Mouse (Mus musculus) liver, adult 2 months (tissue): ENCODE measurements at regions not wholly inside any gene's neighbourhood (a gene's known extent, or its start where the extent isn't known, plus 50 kb on each side); places are given as distances from the start of the nearest gene placed in this dataset.
"Not testable (repeated sequence)": the region's sequence is repeated elsewhere in the genome, so short reads cannot be mapped to it uniquely, and the experiment has no call there.

ENCODE experiments used
- DNase-seq: peaks from one replicate; pipeline ENCODE4 v3.0.0-alpha.2; 2011; ENCODE audit warnings: low read depth, low spot score; ENCODE audit errors: extremely low read depth
- H3K27ac ChIP-seq: fragments of 200-500 bp; replicated peaks from 2 replicates; pipeline ENCODE4 v1.5.1; 2012; ENCODE audit warnings: low read depth, mild to moderate bottlenecking, control low read depth, inconsistent platforms, low read length; ENCODE audit not compliant: insufficient read depth
- H3K27me3 ChIP-seq: fragments of 200-500 bp; 2 replicates; pipeline ENCODE4 v1.6.1; 2012; ENCODE audit warnings: mild to moderate bottlenecking, moderate library complexity, low read length, inconsistent platforms; ENCODE audit not compliant: control insufficient read depth, insufficient read depth
- H3K36me3 ChIP-seq: fragments of 200-500 bp; 2 replicates; pipeline ENCODE4 v1.6.1; 2012; ENCODE audit warnings: low read length, inconsistent platforms; ENCODE audit not compliant: control insufficient read depth, insufficient read depth
- H3K4me1 ChIP-seq: fragments of 200-500 bp; 2 replicates; pipeline ENCODE4 v1.6.1; 2011; ENCODE audit warnings: low read length; ENCODE audit not compliant: control insufficient read depth, insufficient read depth
- H3K4me3 ChIP-seq: fragments of 200-500 bp; 2 replicates; pipeline ENCODE4 v1.5.1; 2011; ENCODE audit warnings: low read depth, mild to moderate bottlenecking, control low read depth, low read length, moderate library complexity; ENCODE audit not compliant: insufficient read depth
- H3K79me2 ChIP-seq: fragments of 200-500 bp; 2 replicates; pipeline ENCODE4 v1.6.1; 2012; ENCODE audit warnings: inconsistent platforms, mild to moderate bottlenecking, low read length, moderate library complexity; ENCODE audit not compliant: control insufficient read depth, insufficient read depth
- H3K9ac ChIP-seq: fragments of 200-500 bp; 2 replicates; pipeline ENCODE4 v1.6.1; 2012; ENCODE audit warnings: low read depth, mild to moderate bottlenecking, control low read depth, inconsistent platforms, low read length
- CTCF ChIP-seq: fragments of 200-500 bp; IDR thresholded peaks from 2 replicates; pipeline ENCODE4 v1.5.1; 2011; ENCODE audit warnings: low read depth, low read length, control low read depth
- POLR2A ChIP-seq: fragments of 200-500 bp; IDR thresholded peaks from 2 replicates; pipeline ENCODE4 v1.6.1; 2011; ENCODE audit warnings: low read length, control low read depth; ENCODE audit not compliant: insufficient read depth; ENCODE audit errors: extremely low read depth
- WGBS: fragments of 180-500 bp; shearing (Covaris S2); methylation state at CpG from one replicate; pipeline ENCODE4 v1.1.7; 2018; 5-methylcytosine and 5-hydroxymethylcytosine counted together

DNA sequence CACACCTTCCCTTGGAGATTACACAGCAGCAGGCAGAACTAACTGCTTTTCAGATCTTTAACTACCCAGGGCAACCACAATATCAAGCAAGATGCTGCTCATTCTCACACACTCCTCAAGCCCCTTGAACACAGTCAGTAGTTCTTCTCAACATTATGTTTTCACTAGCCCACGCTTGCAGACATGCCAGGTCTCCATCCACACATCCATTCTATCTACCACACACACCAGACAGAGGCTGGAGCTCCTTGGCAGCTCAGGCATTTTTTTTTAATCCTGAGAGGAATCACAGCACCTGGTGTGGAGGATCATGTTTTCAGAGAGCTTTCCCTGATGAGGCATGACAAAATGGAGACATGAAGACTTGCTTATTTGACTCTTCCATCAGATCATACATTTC, 124.9 kb downstream of the Fasl start:
- H3K27ac ChIP-seq = no peak overlapping the region
- no peaks in the 10 kb centered on the region for H3K4me1 ChIP-seq
- H3K9ac ChIP-seq = no peak overlapping the region
- no peak for TF ChIP-seq CTCF
- no peak for TF ChIP-seq POLR2A
- H3K36me3 ChIP-seq = no peaks in the 10 kb centered on the region
- DNase-seq = no peak
- WGBS = 71% methylated on average over 1 of the region's 1 CpGs
- no peaks in the 10 kb centered on the region for H3K27me3 ChIP-seq
- no peaks in the 10 kb centered on the region for H3K79me2 ChIP-seq
- H3K4me3 ChIP-seq = no peak overlapping the region

- Histone ChIP-seq H3K79me2 (no peaks in the 10 kb centered on the region), H3K27me3 (no peaks in the 10 kb centered on the region), H3K4me1 (no peaks in the 10 kb centered on the region), H3K27ac (no peak overlapping the region), H3K36me3 (no peaks in the 10 kb centered on the region), H3K4me3 (no peak overlapping the region), H3K9ac (no peak overlapping the region)
- 91% methylated on average over 2 of the region's 2 CpGs for WGBS
- TF ChIP-seq CTCF (no peak), POLR2A (no peak)
- no peak for DNase-seq
These were observed 126.1 kb downstream of the Fasl start for GRCm38 (mm10) chr1:161662241-161662640.

DNA sequence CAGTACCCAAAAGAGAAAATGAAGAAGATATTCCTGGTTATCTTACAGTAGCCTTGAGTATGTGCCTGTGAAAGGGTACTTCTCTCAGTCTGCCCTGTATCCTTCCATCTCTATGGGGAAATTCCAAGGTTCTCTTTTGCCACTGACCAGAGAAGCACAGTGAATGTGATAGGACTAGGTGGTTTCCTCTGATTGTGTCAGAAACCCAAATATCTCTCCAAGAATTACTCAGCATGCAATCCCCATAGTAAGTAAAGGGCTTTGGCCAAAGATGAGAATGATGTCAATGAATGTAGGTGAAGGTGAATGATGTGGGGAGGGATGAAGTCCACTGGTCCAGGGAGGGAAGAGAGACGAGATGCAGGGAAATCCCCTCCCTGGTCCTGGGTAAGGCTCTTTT, 130.8 kb downstream of the Fasl start:
- Histone ChIP-seq H3K79me2 (no peaks in the 10 kb centered on the region), H3K36me3 (no peaks in the 10 kb centered on the region), H3K27me3 (no peaks in the 10 kb centered on the region), H3K9ac (no peak overlapping the region), H3K4me3 (no peak overlapping the region), H3K4me1 (no peaks in the 10 kb centered on the region), H3K27ac (no peak overlapping the region)
- TF ChIP-seq CTCF (no peak), POLR2A (no peak)
- WGBS = 84% methylated on average over 1 of the region's 1 CpGs
- no peak for DNase-seq

- DNase-seq = no peak
- no peak overlapping the region for H3K9ac ChIP-seq
- no peak for TF ChIP-seq CTCF
- TF ChIP-seq POLR2A = no peak
- 0 out of 2 replicates have a peak, but pooled peaks cover 2% of the 10 kb centered on the region for H3K27me3 ChIP-seq
- no peaks in the 10 kb centered on the region for H3K36me3 ChIP-seq
- no peaks in the 10 kb centered on the region for H3K4me1 ChIP-seq
- no peak overlapping the region for H3K4me3 ChIP-seq
- no peaks in the 10 kb centered on the region for H3K79me2 ChIP-seq
- H3K27ac ChIP-seq = no peak overlapping the region
- 64% methylated on average over 2 of the region's 2 CpGs for WGBS
These were observed 138.9 kb downstream of the Fasl start for GRCm38 (mm10) chr1:161649387-161649786.

- WGBS = 87% methylated on average over 5 of the region's 5 CpGs
- Histone ChIP-seq H3K79me2 (no peaks in the 10 kb centered on the region), H3K27me3 (no peaks in the 10 kb centered on the region), H3K27ac (no peak overlapping the region), H3K4me1 (no peaks in the 10 kb centered on the region), H3K36me3 (no peaks in the 10 kb centered on the region), H3K4me3 (no peak overlapping the region), H3K9ac (no peak overlapping the region)
- DNase-seq = no peak
- TF ChIP-seq POLR2A (no peak), CTCF (no peak)
These were observed 137.6 kb downstream of the Tnfsf18 start for GRCm38 (mm10) chr1:161632098-161632497.

DNA sequence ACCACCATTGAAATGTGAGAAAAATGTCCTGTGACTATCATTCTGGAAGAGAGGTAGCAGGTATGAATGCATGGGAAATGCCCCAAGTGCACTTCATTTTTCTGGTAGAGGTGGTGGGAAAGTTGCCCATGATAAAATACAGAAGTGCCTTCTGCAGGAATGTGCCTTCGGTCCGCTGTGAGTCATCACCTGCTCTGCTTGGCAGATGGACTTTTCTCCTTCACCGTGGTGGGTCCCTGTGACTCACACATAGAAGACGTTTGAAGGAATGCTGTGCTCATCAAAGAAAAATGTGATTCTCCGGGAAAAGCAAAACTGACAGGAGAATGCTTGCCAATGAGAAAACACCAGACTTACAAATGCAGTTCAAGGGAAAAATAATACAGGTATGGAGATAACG, 126.8 kb downstream of the Tnfsf18 start:
- Histone ChIP-seq H3K9ac (no peak overlapping the region), H3K4me1 (no peaks in the 10 kb centered on the region), H3K4me3 (no peak overlapping the region), H3K27ac (no peak overlapping the region), H3K36me3 (no peaks in the 10 kb centered on the region), H3K79me2 (no peaks in the 10 kb centered on the region), H3K27me3 (no peaks in the 10 kb centered on the region)
- 79% methylated on average over 6 of the region's 6 CpGs for WGBS
- TF ChIP-seq CTCF (no peak), POLR2A (no peak)
- DNase-seq = no peak

- not testable (repeated sequence) for DNase-seq, H3K9ac ChIP-seq, H3K4me3 ChIP-seq, H3K27me3 ChIP-seq, H3K36me3 ChIP-seq, H3K79me2 ChIP-seq, H3K4me1 ChIP-seq, H3K27ac ChIP-seq
- 93% methylated on average over 7 of the region's 7 CpGs for WGBS
These were observed 119.6 kb downstream of the Tnfsf18 start for GRCm38 (mm10) chr1:161614091-161614490.

- WGBS = 87% methylated on average over 10 of the region's 10 CpGs
- not testable (repeated sequence) for DNase-seq, H3K9ac ChIP-seq, H3K27ac ChIP-seq, H3K4me1 ChIP-seq, H3K27me3 ChIP-seq, H3K36me3 ChIP-seq, H3K79me2 ChIP-seq, H3K4me3 ChIP-seq
These were observed 119.2 kb downstream of the Tnfsf18 start for GRCm38 (mm10) chr1:161613658-161614057.
